Mouse (Mus musculus): ENCODE measurements around the gene Asprv1. TPM values are rescaled to one million over a fixed set of nuclear protein-coding genes. Genes with fewer than 3 reads are reported as not detected.

The Asprv1 gene
- polyA plus RNA-seq, 1 experiment from 2014 or later, result 0.59 TPM

- H3K4me2 ChIP-seq (ENCODE audit: low read depth, low read length, severe bottlenecking), result no peak overlapping the region
- no peaks in the 10 kb centered on the region for H3K36me3 ChIP-seq (ENCODE audit: control insufficient read depth, insufficient read depth, low read length)
- H3K9ac ChIP-seq (ENCODE audit: low read length), result no peak overlapping the region
- WGBS, result 75% methylated on average over 7 of the region's 7 CpGs
- DNase-seq (ENCODE audit: low spot score), result no peak
- no peak for ATAC-seq (replicated peaks; ENCODE audit: low FRiP score)
- H3K9me3 ChIP-seq (ENCODE audit: control insufficient read depth, low read length), result no peaks in the 10 kb centered on the region
- no peak overlapping the region for H3K4me3 ChIP-seq (ENCODE audit: low read depth, low read length)
- no peaks in the 10 kb centered on the region for H3K4me1 ChIP-seq (replicated peaks; ENCODE audit: control insufficient read depth, insufficient read depth, low read length)
- H3K27me3 ChIP-seq (ENCODE audit: control insufficient read depth, insufficient read depth, low read length), result no peaks in the 10 kb centered on the region
- no peak overlapping the region for H3K27ac ChIP-seq (ENCODE audit: low read depth, low read length)
These were observed 22.7 kb upstream of the Asprv1 start for GRCm38 (mm10) chr6:86605260-86605659.

DNA sequence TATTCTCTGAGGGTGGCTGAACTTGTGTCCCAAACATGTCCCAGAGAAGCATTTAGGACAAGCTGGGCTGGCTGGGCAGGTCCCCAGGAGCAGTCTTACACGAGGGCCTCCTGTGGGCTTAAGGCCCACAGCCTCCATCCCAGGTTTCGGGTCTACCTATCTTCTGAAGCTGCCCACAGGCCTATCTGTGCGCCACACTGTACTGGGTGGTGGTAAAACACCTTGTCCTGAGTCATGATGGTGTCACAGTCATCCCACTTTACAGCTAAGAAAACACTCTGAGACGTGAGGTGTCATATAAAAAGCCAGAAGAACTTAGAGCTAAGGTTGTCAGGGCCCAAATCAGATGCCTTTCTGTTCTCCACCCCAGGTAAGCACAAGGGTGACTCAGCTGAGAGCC lies 21.7 kb upstream of the Asprv1 start:
- WGBS, result 80% methylated on average over 4 of the region's 4 CpGs
- H3K4me1 ChIP-seq (replicated peaks; ENCODE audit: control insufficient read depth, insufficient read depth, low read length), result no peaks in the 10 kb centered on the region
- no peak overlapping the region for H3K27ac ChIP-seq (ENCODE audit: low read depth, low read length)
- H3K4me2 ChIP-seq (ENCODE audit: low read depth, low read length, severe bottlenecking), result no peak overlapping the region
- no peaks in the 10 kb centered on the region for H3K9me3 ChIP-seq (ENCODE audit: control insufficient read depth, low read length)
- no peak for ATAC-seq (replicated peaks; ENCODE audit: low FRiP score)
- H3K36me3 ChIP-seq (ENCODE audit: control insufficient read depth, insufficient read depth, low read length), result no peaks in the 10 kb centered on the region
- H3K4me3 ChIP-seq (ENCODE audit: low read depth, low read length), result no peak overlapping the region
- no peaks in the 10 kb centered on the region for H3K27me3 ChIP-seq (ENCODE audit: control insufficient read depth, insufficient read depth, low read length)
- H3K9ac ChIP-seq (ENCODE audit: low read length), result no peak overlapping the region
- no peak for DNase-seq (ENCODE audit: low spot score)

DNA sequence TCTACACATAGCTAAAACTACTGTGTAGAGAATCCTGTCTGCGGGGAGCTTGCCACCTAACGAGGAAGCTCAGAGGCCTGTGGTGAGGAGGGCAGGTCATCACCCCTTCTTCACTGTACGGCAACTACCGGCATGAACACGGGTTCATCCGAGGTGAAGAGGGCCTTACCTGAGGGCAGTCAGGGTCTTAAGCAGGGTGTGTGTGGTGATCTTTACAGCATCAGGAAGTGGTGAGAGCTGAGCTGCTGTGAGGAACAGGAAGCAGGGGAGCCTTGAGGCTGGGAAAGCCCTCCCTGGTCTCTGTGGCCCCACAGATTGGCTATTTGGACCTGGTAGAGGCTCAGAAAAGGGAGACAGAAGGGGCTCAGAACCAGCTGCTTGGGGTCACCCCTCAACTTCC lies 20.5 kb upstream of the Asprv1 start:
- Histone ChIP-seq H3K4me2 (ENCODE audit: low read depth, low read length, severe bottlenecking) (no peak overlapping the region), H3K4me3 (ENCODE audit: low read depth, low read length) (no peak overlapping the region), H3K27me3 (ENCODE audit: control insufficient read depth, insufficient read depth, low read length) (no peaks in the 10 kb centered on the region), H3K36me3 (ENCODE audit: control insufficient read depth, insufficient read depth, low read length) (no peaks in the 10 kb centered on the region), H3K4me1 (replicated peaks; ENCODE audit: control insufficient read depth, insufficient read depth, low read length) (no peaks in the 10 kb centered on the region), H3K9ac (ENCODE audit: low read length) (no peak overlapping the region), H3K9me3 (ENCODE audit: control insufficient read depth, low read length) (no peaks in the 10 kb centered on the region), H3K27ac (ENCODE audit: low read depth, low read length) (no peak overlapping the region)
- 88% methylated on average over 6 of the region's 6 CpGs for WGBS
- ATAC-seq (replicated peaks; ENCODE audit: low FRiP score), result no peak
- no peak for DNase-seq (ENCODE audit: low spot score)

DNA sequence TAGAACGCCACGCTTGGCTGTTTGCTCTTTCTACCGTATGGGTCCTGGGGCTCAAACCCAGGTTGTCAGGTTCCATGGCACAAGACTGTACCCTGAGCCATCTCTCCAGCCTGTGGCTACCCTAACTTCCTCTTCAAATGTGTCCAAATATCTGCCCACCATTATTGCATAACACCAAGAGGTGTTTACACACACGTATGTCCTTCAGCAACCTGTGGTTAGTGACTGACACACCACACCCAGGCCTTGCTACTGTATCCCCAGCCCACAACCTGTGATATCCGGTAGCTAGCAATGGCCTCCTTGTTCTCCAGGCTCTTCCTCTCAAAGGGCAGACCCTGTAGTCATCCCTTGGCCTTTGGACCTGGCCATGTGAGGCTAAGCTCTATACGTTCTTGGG lies 18.7 kb upstream of the Asprv1 start:
- H3K27ac ChIP-seq (ENCODE audit: low read depth, low read length), result no peak overlapping the region
- 94% methylated on average over 6 of the region's 6 CpGs for WGBS
- no peaks in the 10 kb centered on the region for H3K4me1 ChIP-seq (replicated peaks; ENCODE audit: control insufficient read depth, insufficient read depth, low read length)
- no peak overlapping the region for H3K4me2 ChIP-seq (ENCODE audit: low read depth, low read length, severe bottlenecking)
- ATAC-seq (replicated peaks; ENCODE audit: low FRiP score) (no peak), DNase-seq (ENCODE audit: low spot score) (no peak)
- no peak overlapping the region for H3K4me3 ChIP-seq (ENCODE audit: low read depth, low read length)
- H3K9me3 ChIP-seq (ENCODE audit: control insufficient read depth, low read length), result no peaks in the 10 kb centered on the region
- H3K9ac ChIP-seq (ENCODE audit: low read length), result no peak overlapping the region
- H3K27me3 ChIP-seq (ENCODE audit: control insufficient read depth, insufficient read depth, low read length), result no peaks in the 10 kb centered on the region
- no peaks in the 10 kb centered on the region for H3K36me3 ChIP-seq (ENCODE audit: control insufficient read depth, insufficient read depth, low read length)

GRCm38 (mm10) chr6:86610714-86611113 lies 17.2 kb upstream of the Asprv1 start:
- WGBS, result 66% methylated on average over 5 of the region's 5 CpGs
- no peaks in the 10 kb centered on the region for H3K4me1 ChIP-seq (replicated peaks; ENCODE audit: control insufficient read depth, insufficient read depth, low read length)

DNA sequence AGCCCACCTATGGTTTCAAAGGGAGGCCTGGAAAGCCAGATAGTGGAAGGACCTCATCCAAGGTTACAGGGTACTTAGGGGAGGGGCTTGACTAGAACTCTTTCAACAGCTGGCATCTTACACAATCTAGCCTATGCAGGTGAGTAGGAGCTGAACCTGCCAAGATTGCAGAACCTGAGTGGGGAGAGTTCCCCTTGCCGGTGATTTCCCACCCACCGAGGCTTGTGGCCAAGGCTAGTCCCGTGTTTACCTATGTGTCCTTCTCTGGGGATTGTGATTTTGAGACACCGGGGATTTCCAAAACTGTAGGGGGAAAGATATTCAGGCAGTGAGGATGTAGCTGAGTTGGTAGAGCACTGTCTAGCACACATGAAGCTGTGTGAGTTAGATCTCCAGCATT lies 12.7 kb upstream of the Asprv1 start:
- WGBS, result 91% methylated on average over 4 of the region's 4 CpGs
- Histone ChIP-seq H3K27me3 (ENCODE audit: control insufficient read depth, insufficient read depth, low read length) (no peaks in the 10 kb centered on the region), H3K4me3 (ENCODE audit: low read depth, low read length) (no peak overlapping the region), H3K4me2 (ENCODE audit: low read depth, low read length, severe bottlenecking) (no peak overlapping the region), H3K4me1 (replicated peaks; ENCODE audit: control insufficient read depth, insufficient read depth, low read length) (no peaks in the 10 kb centered on the region), H3K27ac (ENCODE audit: low read depth, low read length) (no peak overlapping the region), H3K36me3 (ENCODE audit: control insufficient read depth, insufficient read depth, low read length) (no peaks in the 10 kb centered on the region), H3K9ac (ENCODE audit: low read length) (no peak overlapping the region), H3K9me3 (ENCODE audit: control insufficient read depth, low read length) (no peaks in the 10 kb centered on the region)
- no peak for DNase-seq (ENCODE audit: low spot score)
- ATAC-seq (replicated peaks; ENCODE audit: low FRiP score), result no peak

More at GRCm38 (mm10) chr6:86610714-86611113, 17.2 kb upstream of the Asprv1 start:
- Histone ChIP-seq H3K4me2 (ENCODE audit: low read depth, low read length, severe bottlenecking) (no peak overlapping the region), H3K27ac (ENCODE audit: low read depth, low read length) (no peak overlapping the region), H3K4me3 (ENCODE audit: low read depth, low read length) (no peak overlapping the region), H3K9me3 (ENCODE audit: control insufficient read depth, low read length) (no peaks in the 10 kb centered on the region), H3K9ac (ENCODE audit: low read length) (no peak overlapping the region), H3K36me3 (ENCODE audit: control insufficient read depth, insufficient read depth, low read length) (no peaks in the 10 kb centered on the region), H3K27me3 (ENCODE audit: control insufficient read depth, insufficient read depth, low read length) (no peaks in the 10 kb centered on the region)
- no peak for ATAC-seq (replicated peaks; ENCODE audit: low FRiP score)
- DNase-seq (ENCODE audit: low spot score), result no peak

GRCm38 (mm10) chr6:86623201-86623600 lies 4.8 kb upstream of the Asprv1 start:
- no peak for ATAC-seq (replicated peaks; ENCODE audit: low FRiP score)
- no peaks in the 10 kb centered on the region for H3K4me1 ChIP-seq (replicated peaks; ENCODE audit: control insufficient read depth, insufficient read depth, low read length)
- no peak overlapping the region for H3K27ac ChIP-seq (ENCODE audit: low read depth, low read length)
- no peak overlapping the region for H3K9ac ChIP-seq (ENCODE audit: low read length)
- no peaks in the 10 kb centered on the region for H3K36me3 ChIP-seq (ENCODE audit: control insufficient read depth, insufficient read depth, low read length)
- WGBS, result 79% methylated on average over 4 of the region's 4 CpGs
- H3K9me3 ChIP-seq (ENCODE audit: control insufficient read depth, low read length), result no peaks in the 10 kb centered on the region
- DNase-seq (ENCODE audit: low spot score), result no peak
- no peaks in the 10 kb centered on the region for H3K27me3 ChIP-seq (ENCODE audit: control insufficient read depth, insufficient read depth, low read length)
- H3K4me3 ChIP-seq (ENCODE audit: low read depth, low read length), result no peak overlapping the region
- H3K4me2 ChIP-seq (ENCODE audit: low read depth, low read length, severe bottlenecking), result no peak overlapping the region

DNA sequence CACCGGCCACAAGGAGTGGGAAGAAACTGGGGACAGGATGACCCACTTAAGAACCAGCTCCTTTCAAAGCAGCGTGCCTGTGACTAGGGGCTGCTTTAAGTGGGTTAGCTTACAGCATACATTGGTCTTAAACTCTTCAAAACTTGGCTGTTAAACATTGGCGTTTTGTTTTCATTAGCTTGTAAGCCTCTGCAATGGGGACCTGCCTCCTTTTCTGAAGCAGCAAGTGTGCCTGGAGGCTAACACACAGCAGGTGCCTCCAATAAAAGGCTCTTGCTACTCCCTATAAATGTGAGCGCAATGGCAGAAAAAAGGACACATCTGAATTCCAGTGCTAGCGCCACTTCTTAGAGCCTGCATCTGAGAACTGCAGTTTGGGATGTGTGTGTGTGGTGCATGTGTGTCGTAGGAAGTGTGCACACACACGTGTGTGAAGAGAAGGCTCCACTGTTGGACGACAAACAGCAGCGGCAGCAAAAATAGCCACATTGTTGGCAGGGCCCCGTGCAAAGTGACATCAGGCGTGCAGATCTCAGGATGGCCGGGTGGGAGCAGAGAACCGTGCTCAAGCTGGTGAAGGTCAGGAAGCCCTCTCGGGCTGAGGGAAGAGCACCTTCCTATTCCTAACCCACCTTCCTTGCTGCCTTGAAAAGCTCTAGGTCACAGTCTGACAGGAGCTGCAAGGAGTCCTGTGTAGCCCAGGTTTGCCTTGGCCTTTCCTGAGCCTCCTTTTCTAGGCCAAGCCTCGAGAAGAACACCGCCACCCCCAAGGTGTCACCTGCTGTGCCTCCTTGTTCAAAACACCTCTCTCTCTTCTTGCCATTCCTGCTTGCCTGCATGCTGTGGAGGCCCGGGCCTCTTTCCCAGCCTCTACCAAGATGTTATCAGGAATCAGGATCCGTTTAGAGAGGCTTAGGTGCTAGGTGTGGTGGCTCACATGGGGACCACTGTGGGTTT lies 3.6 kb upstream of the Asprv1 start:
- Histone ChIP-seq H3K4me2 (ENCODE audit: low read depth, low read length, severe bottlenecking) (no peak overlapping the region), H3K4me3 (ENCODE audit: low read depth, low read length) (no peak overlapping the region), H3K36me3 (ENCODE audit: control insufficient read depth, insufficient read depth, low read length) (no peaks in the 10 kb centered on the region), H3K9ac (ENCODE audit: low read length) (no peak overlapping the region), H3K27ac (ENCODE audit: low read depth, low read length) (no peak overlapping the region), H3K27me3 (ENCODE audit: control insufficient read depth, insufficient read depth, low read length) (no peaks in the 10 kb centered on the region), H3K9me3 (ENCODE audit: control insufficient read depth, low read length) (no peaks in the 10 kb centered on the region), H3K4me1 (replicated peaks; ENCODE audit: control insufficient read depth, insufficient read depth, low read length) (no peaks in the 10 kb centered on the region)
- DNase-seq (ENCODE audit: low spot score), result no peak
- 65% methylated on average over 18 of the region's 18 CpGs for whole genome bisulfite sequencing
- no peak for ATAC-seq (replicated peaks; ENCODE audit: low FRiP score)

DNA sequence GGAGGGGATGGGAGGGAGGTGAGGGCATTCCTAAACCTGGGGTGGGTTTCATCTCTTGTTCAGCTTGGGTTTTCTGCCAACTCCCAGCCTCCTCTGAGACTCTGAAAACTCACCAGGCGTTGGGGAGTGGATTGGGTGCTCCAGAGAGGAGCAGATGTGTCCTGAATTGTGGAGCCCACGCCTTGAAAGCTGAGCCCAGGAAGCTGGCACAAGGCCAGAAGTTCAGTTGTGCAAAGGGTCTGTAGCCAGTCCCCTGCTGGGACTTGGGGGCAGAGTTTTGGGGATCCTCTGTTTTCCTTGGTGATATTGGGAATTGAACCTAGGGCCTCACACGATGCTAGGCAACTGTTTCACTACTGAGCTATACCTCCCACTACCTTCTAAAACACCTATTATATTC lies 2.2 kb downstream of the Asprv1 start:
- H3K27ac ChIP-seq (ENCODE audit: low read depth, low read length), result no peak overlapping the region
- no peak overlapping the region for H3K9ac ChIP-seq (ENCODE audit: low read length)
- DNase-seq (ENCODE audit: low spot score) (no peak), ATAC-seq (replicated peaks; ENCODE audit: low FRiP score) (no peak)
- no peaks in the 10 kb centered on the region for H3K4me1 ChIP-seq (replicated peaks; ENCODE audit: control insufficient read depth, insufficient read depth, low read length)
- H3K4me3 ChIP-seq (ENCODE audit: low read depth, low read length), result no peak overlapping the region
- H3K4me2 ChIP-seq (ENCODE audit: low read depth, low read length, severe bottlenecking), result no peak overlapping the region
- 81% methylated on average over 3 of the region's 3 CpGs for WGBS
- no peaks in the 10 kb centered on the region for H3K9me3 ChIP-seq (ENCODE audit: control insufficient read depth, low read length)
- no peaks in the 10 kb centered on the region for H3K27me3 ChIP-seq (ENCODE audit: control insufficient read depth, insufficient read depth, low read length)
- no peaks in the 10 kb centered on the region for H3K36me3 ChIP-seq (ENCODE audit: control insufficient read depth, insufficient read depth, low read length)

Data from forebrain, embryonic 11.5 days (tissue).